Mouse (Mus musculus): ENCODE measurements around the gene Commd3. TPM values are rescaled to one million over a fixed set of nuclear protein-coding genes. Genes with fewer than 3 reads are reported as not detected.
A peak's percentile ranks its signal among the peaks of the same experiment; 100 is the strongest.

The Commd3 gene
- polyA plus RNA-seq, 1 experiment from 2014 or later = 202 TPM

- ATAC-seq (ENCODE audit: low FRiP score, low TSS enrichment) = no peak
- H3K27me3 ChIP-seq (ENCODE audit: control insufficient read depth, insufficient read depth, low read length) = peaks cover 78% of the 10 kb centered on the region
- H3K4me2 ChIP-seq (ENCODE audit: low read length) = no peak overlapping the region
- no peak overlapping the region for H3K4me3 ChIP-seq (replicated peaks; ENCODE audit: low read depth, low read length)
- no peaks in the 10 kb centered on the region for H3K36me3 ChIP-seq (ENCODE audit: control insufficient read depth, insufficient read depth, low read length)
- DNase-seq = no peak
- H3K9me3 ChIP-seq (ENCODE audit: control insufficient read depth, low read length) = no peaks in the 10 kb centered on the region
- peaks cover 10% of the 10 kb centered on the region; the same call in 1 of the 2 replicates for H3K4me1 ChIP-seq (ENCODE audit: control insufficient read depth, insufficient read depth, low read length)
- WGBS = 4% methylated on average over 7 of the region's 7 CpGs
- H3K9ac ChIP-seq (replicated peaks; ENCODE audit: low read length) = no peak overlapping the region
- H3K27ac ChIP-seq (replicated peaks; ENCODE audit: low read depth, low read length) = no peak overlapping the region
Measured at GRCm38 (mm10) chr2:18695629-18696150, 23.5 kb downstream of the Commd3 start.

- ATAC-seq (ENCODE audit: low FRiP score, low TSS enrichment) (no peak), DNase-seq (peak; percentile 36)
- H3K9me3 ChIP-seq (ENCODE audit: control insufficient read depth, low read length) = no peaks in the 10 kb centered on the region
- H3K4me3 ChIP-seq (replicated peaks; ENCODE audit: low read depth, low read length) = no peak overlapping the region
- H3K27ac ChIP-seq (replicated peaks; ENCODE audit: low read depth, low read length) = no peak overlapping the region
- H3K9ac ChIP-seq (replicated peaks; ENCODE audit: low read length) = no peak overlapping the region
- no peak overlapping the region for H3K4me2 ChIP-seq (ENCODE audit: low read length)
- H3K27me3 ChIP-seq (ENCODE audit: control insufficient read depth, insufficient read depth, low read length) = peaks cover 75% of the 10 kb centered on the region
- peaks cover 10% of the 10 kb centered on the region; the same call in 1 of the 2 replicates for H3K4me1 ChIP-seq (ENCODE audit: control insufficient read depth, insufficient read depth, low read length)
- 2% methylated on average over 4 of the region's 4 CpGs for WGBS
- H3K36me3 ChIP-seq (ENCODE audit: control insufficient read depth, insufficient read depth, low read length) = no peaks in the 10 kb centered on the region
Measured at GRCm38 (mm10) chr2:18697591-18698244, 25.5 kb downstream of the Commd3 start.

- DNase-seq (peak; percentile 48), ATAC-seq (ENCODE audit: low FRiP score, low TSS enrichment) (peak; percentile 31; the same call in 1 of the 2 replicates)
- peaks cover 71% of the 10 kb centered on the region for H3K27me3 ChIP-seq (ENCODE audit: control insufficient read depth, insufficient read depth, low read length)
- H3K4me2 ChIP-seq (ENCODE audit: low read length) = no peak overlapping the region
- H3K4me3 ChIP-seq (replicated peaks; ENCODE audit: low read depth, low read length) = no peak overlapping the region
- H3K9ac ChIP-seq (replicated peaks; ENCODE audit: low read length) = no peak overlapping the region
- under 1% methylated on average over 56 of the region's 56 CpGs for WGBS
- peaks cover 10% of the 10 kb centered on the region; the same call in 1 of the 2 replicates for H3K4me1 ChIP-seq (ENCODE audit: control insufficient read depth, insufficient read depth, low read length)
- H3K36me3 ChIP-seq (ENCODE audit: control insufficient read depth, insufficient read depth, low read length) = no peaks in the 10 kb centered on the region
- H3K27ac ChIP-seq (replicated peaks; ENCODE audit: low read depth, low read length) = no peak overlapping the region
- H3K9me3 ChIP-seq (ENCODE audit: control insufficient read depth, low read length) = no peaks in the 10 kb centered on the region
Measured at GRCm38 (mm10) chr2:18698663-18699385, 26.6 kb downstream of the Commd3 start.

- no peak overlapping the region for H3K4me2 ChIP-seq (ENCODE audit: low read length)
- H3K27me3 ChIP-seq (ENCODE audit: control insufficient read depth, insufficient read depth, low read length) = peaks cover 68% of the 10 kb centered on the region
- no peaks in the 10 kb centered on the region for H3K9me3 ChIP-seq (ENCODE audit: control insufficient read depth, low read length)
- no peak overlapping the region for H3K9ac ChIP-seq (replicated peaks; ENCODE audit: low read length)
- ATAC-seq (ENCODE audit: low FRiP score, low TSS enrichment) = no peak
- peaks cover 5% of the 10 kb centered on the region; the same call in 1 of the 2 replicates for H3K4me1 ChIP-seq (ENCODE audit: control insufficient read depth, insufficient read depth, low read length)
- no peak overlapping the region for H3K27ac ChIP-seq (replicated peaks; ENCODE audit: low read depth, low read length)
- WGBS = under 1% methylated on average over 11 of the region's 11 CpGs
- no peaks in the 10 kb centered on the region for H3K36me3 ChIP-seq (ENCODE audit: control insufficient read depth, insufficient read depth, low read length)
- H3K4me3 ChIP-seq (replicated peaks; ENCODE audit: low read depth, low read length) = no peak overlapping the region
- no peak for DNase-seq
Measured at GRCm38 (mm10) chr2:18699401-18699990, 27.3 kb downstream of the Commd3 start.

- Histone ChIP-seq H3K27me3 (ENCODE audit: control insufficient read depth, insufficient read depth, low read length) (no peaks in the 10 kb centered on the region), H3K27ac (replicated peaks; ENCODE audit: low read depth, low read length) (no peak overlapping the region), H3K36me3 (ENCODE audit: control insufficient read depth, insufficient read depth, low read length) (no peaks in the 10 kb centered on the region), H3K4me3 (replicated peaks; ENCODE audit: low read depth, low read length) (no peak overlapping the region), H3K9me3 (ENCODE audit: control insufficient read depth, low read length) (no peaks in the 10 kb centered on the region), H3K9ac (replicated peaks; ENCODE audit: low read length) (no peak overlapping the region), H3K4me1 (ENCODE audit: control insufficient read depth, insufficient read depth, low read length) (no peaks in the 10 kb centered on the region), H3K4me2 (ENCODE audit: low read length) (no peak overlapping the region)
- ATAC-seq (ENCODE audit: low FRiP score, low TSS enrichment) = no peak
- 81% methylated on average over 3 of the region's 3 CpGs for whole genome bisulfite sequencing
- no peak for DNase-seq
Measured at GRCm38 (mm10) chr2:18710356-18710755, 38.2 kb downstream of the Commd3 start.

- Histone ChIP-seq H3K27ac (replicated peaks; ENCODE audit: low read depth, low read length) (no peak overlapping the region), H3K36me3 (ENCODE audit: control insufficient read depth, insufficient read depth, low read length) (no peaks in the 10 kb centered on the region), H3K4me3 (replicated peaks; ENCODE audit: low read depth, low read length) (no peak overlapping the region), H3K9ac (replicated peaks; ENCODE audit: low read length) (no peak overlapping the region), H3K4me1 (ENCODE audit: control insufficient read depth, insufficient read depth, low read length) (no peaks in the 10 kb centered on the region), H3K9me3 (ENCODE audit: control insufficient read depth, low read length) (no peaks in the 10 kb centered on the region), H3K27me3 (ENCODE audit: control insufficient read depth, insufficient read depth, low read length) (no peaks in the 10 kb centered on the region), H3K4me2 (ENCODE audit: low read length) (no peak overlapping the region)
- ATAC-seq (ENCODE audit: low FRiP score, low TSS enrichment) (no peak), DNase-seq (no peak)
- WGBS = 84% methylated on average over 2 of the region's 2 CpGs
Measured at GRCm38 (mm10) chr2:18713071-18713470, 40.9 kb downstream of the Commd3 start.

GRCm38 (mm10) chr2:18714337-18714736 is 42.2 kb downstream of the Commd3 start:
- Histone ChIP-seq H3K4me1 (ENCODE audit: control insufficient read depth, insufficient read depth, low read length) (no peaks in the 10 kb centered on the region), H3K4me2 (ENCODE audit: low read length) (no peak overlapping the region), H3K9ac (replicated peaks; ENCODE audit: low read length) (no peak overlapping the region), H3K36me3 (ENCODE audit: control insufficient read depth, insufficient read depth, low read length) (no peaks in the 10 kb centered on the region), H3K27ac (replicated peaks; ENCODE audit: low read depth, low read length) (no peak overlapping the region), H3K9me3 (ENCODE audit: control insufficient read depth, low read length) (no peaks in the 10 kb centered on the region), H3K4me3 (replicated peaks; ENCODE audit: low read depth, low read length) (no peak overlapping the region), H3K27me3 (ENCODE audit: control insufficient read depth, insufficient read depth, low read length) (no peaks in the 10 kb centered on the region)
- ATAC-seq (ENCODE audit: low FRiP score, low TSS enrichment) = no peak
- WGBS = 82% methylated on average over 3 of the region's 3 CpGs
- no peak for DNase-seq

GRCm38 (mm10) chr2:18718521-18718920 is 46.3 kb downstream of the Commd3 start:
- ATAC-seq (ENCODE audit: low FRiP score, low TSS enrichment) = no peak
- no peak for DNase-seq
- no peaks in the 10 kb centered on the region for H3K36me3 ChIP-seq (ENCODE audit: control insufficient read depth, insufficient read depth, low read length)
- H3K27ac ChIP-seq (replicated peaks; ENCODE audit: low read depth, low read length) = no peak overlapping the region
- no peak overlapping the region for H3K4me3 ChIP-seq (replicated peaks; ENCODE audit: low read depth, low read length)
- no peak overlapping the region for H3K4me2 ChIP-seq (ENCODE audit: low read length)
- no peak overlapping the region for H3K9ac ChIP-seq (replicated peaks; ENCODE audit: low read length)
- no peaks in the 10 kb centered on the region for H3K27me3 ChIP-seq (ENCODE audit: control insufficient read depth, insufficient read depth, low read length)
- no peaks in the 10 kb centered on the region for H3K9me3 ChIP-seq (ENCODE audit: control insufficient read depth, low read length)
- H3K4me1 ChIP-seq (ENCODE audit: control insufficient read depth, insufficient read depth, low read length) = no peaks in the 10 kb centered on the region
- WGBS = 87% methylated on average over 4 of the region's 4 CpGs
